Mouse (Mus musculus): ENCODE results near the gene Sh3bgrl2. TPM values are rescaled to one million over a fixed set of nuclear protein-coding genes. Genes with fewer than 3 reads are reported as not detected.

Sh3bgrl2 gene
- 1 to 10 TPM in 1 of 2 experiments, under 1 TPM in 1; 0.30 to 2.2 TPM for total RNA-seq (2023)

GRCm38 (mm10) chr9:83547830-83548689 lies at the start of gene Sh3bgrl2:
TSS of gene Sh3bgrl2 (plus strand) at chr9:83548327.

Other genes with a start within 250 kb of the Sh3bgrl2 start
- gene Lca5, start 107.2 kb upstream of the Sh3bgrl2 start, total RNA-seq (2023) = 1 to 10 TPM; 7.3 to 9.0 TPM

All from B cell, adult 67 days (primary cell).